Mouse (Mus musculus): ENCODE data around the gene Sftpa1. TPM values are rescaled to one million over a fixed set of nuclear protein-coding genes. Genes with fewer than 3 reads are reported as not detected.

Gene Sftpa1
- not detected in 2 replicates for polyA plus RNA-seq (2015; fragmentation: Nextera tagmentation; extraction: Ambion mirVana)

- H3K4me1 ChIP-seq: no peaks in the 10 kb centered on the region
- 80% methylated on average over 7 of the region's 7 CpGs for WGBS
- H3K9me3 ChIP-seq (replicated peaks): no peaks in the 10 kb centered on the region
These were observed at the start of gene Sftpa1 for GRCm38 (mm10) chr14:41131540-41131939. Gene Sftpa1 (plus strand): TSS chr14:41131782.

GRCm38 (mm10) chr14:41082408-41082807 is 49.2 kb upstream of the Sftpa1 start:
- 78% methylated on average over 2 of the region's 2 CpGs for WGBS
- H3K9ac ChIP-seq: no peak overlapping the region
- no peak for ATAC-seq (ENCODE audit: insufficient number of reproducible peaks, low FRiP score, low TSS enrichment, low read depth)
- no peak overlapping the region for H3K4me2 ChIP-seq (replicated peaks)
- H3K4me3 ChIP-seq (replicated peaks): no peak overlapping the region
- H3K27me3 ChIP-seq: no peaks in the 10 kb centered on the region
- no peak overlapping the region for H3K27ac ChIP-seq (replicated peaks)
- no peaks in the 10 kb centered on the region for H3K4me1 ChIP-seq
- no peaks in the 10 kb centered on the region for H3K36me3 ChIP-seq
- no peaks in the 10 kb centered on the region for H3K9me3 ChIP-seq (replicated peaks)

More at GRCm38 (mm10) chr14:41131540-41131939, at the start of gene Sftpa1:
- Histone ChIP-seq H3K27me3 (no peaks in the 10 kb centered on the region), H3K27ac (replicated peaks) (no peak within 1 kb of the TSS), H3K4me3 (replicated peaks) (no peak within 1 kb of the TSS), H3K9ac (no peak within 1 kb of the TSS), H3K36me3 (no peaks in the 10 kb centered on the region), H3K4me2 (replicated peaks) (no peak within 1 kb of the TSS)
- ATAC-seq (ENCODE audit: insufficient number of reproducible peaks, low FRiP score, low TSS enrichment, low read depth): no peak

- Histone ChIP-seq H3K4me2 (replicated peaks) (no peak overlapping the region), H3K27me3 (no peaks in the 10 kb centered on the region), H3K9me3 (replicated peaks) (no peaks in the 10 kb centered on the region), H3K9ac (no peak overlapping the region), H3K4me1 (no peaks in the 10 kb centered on the region), H3K36me3 (no peaks in the 10 kb centered on the region), H3K27ac (replicated peaks) (no peak overlapping the region), H3K4me3 (replicated peaks) (no peak overlapping the region)
- WGBS: 92% methylated on average over 1 of the region's 1 CpGs
- no peak for ATAC-seq (ENCODE audit: insufficient number of reproducible peaks, low FRiP score, low TSS enrichment, low read depth)
These were observed 44.1 kb upstream of the Sftpa1 start for GRCm38 (mm10) chr14:41087509-41087908.

GRCm38 (mm10) chr14:41090777-41091176 is 40.8 kb upstream of the Sftpa1 start:
- Histone ChIP-seq H3K9me3 (replicated peaks) (no peaks in the 10 kb centered on the region), H3K9ac (no peak overlapping the region), H3K4me1 (no peaks in the 10 kb centered on the region), H3K36me3 (no peaks in the 10 kb centered on the region), H3K4me3 (replicated peaks) (no peak overlapping the region), H3K4me2 (replicated peaks) (no peak overlapping the region), H3K27me3 (no peaks in the 10 kb centered on the region), H3K27ac (replicated peaks) (no peak overlapping the region)
- ATAC-seq (ENCODE audit: insufficient number of reproducible peaks, low FRiP score, low TSS enrichment, low read depth): no peak
- WGBS: 38% methylated on average over 8 of the region's 8 CpGs

- no peak for ATAC-seq (ENCODE audit: insufficient number of reproducible peaks, low FRiP score, low TSS enrichment, low read depth)
- Histone ChIP-seq H3K4me3 (replicated peaks) (no peak overlapping the region), H3K9me3 (replicated peaks) (no peaks in the 10 kb centered on the region), H3K27ac (replicated peaks) (no peak overlapping the region), H3K27me3 (no peaks in the 10 kb centered on the region), H3K9ac (no peak overlapping the region), H3K4me1 (no peaks in the 10 kb centered on the region), H3K4me2 (replicated peaks) (no peak overlapping the region), H3K36me3 (no peaks in the 10 kb centered on the region)
- 60% methylated on average over 1 of the region's 1 CpGs for WGBS
These were observed 37.5 kb upstream of the Sftpa1 start for GRCm38 (mm10) chr14:41094114-41094513.

GRCm38 (mm10) chr14:41096296-41096860 is 35.2 kb upstream of the Sftpa1 start:
- Histone ChIP-seq H3K27ac (replicated peaks) (no peak overlapping the region), H3K36me3 (no peaks in the 10 kb centered on the region), H3K4me2 (replicated peaks) (no peak overlapping the region), H3K9me3 (replicated peaks) (no peaks in the 10 kb centered on the region), H3K4me1 (no peaks in the 10 kb centered on the region), H3K9ac (no peak overlapping the region), H3K27me3 (no peaks in the 10 kb centered on the region), H3K4me3 (replicated peaks) (no peak overlapping the region)
- ATAC-seq (ENCODE audit: insufficient number of reproducible peaks, low FRiP score, low TSS enrichment, low read depth): no peak
- 82% methylated on average over 3 of the region's 3 CpGs for WGBS

GRCm38 (mm10) chr14:41098726-41099125 is 32.9 kb upstream of the Sftpa1 start:
- Histone ChIP-seq H3K9me3 (replicated peaks) (no peaks in the 10 kb centered on the region), H3K4me2 (replicated peaks) (no peak overlapping the region), H3K4me1 (no peaks in the 10 kb centered on the region), H3K27me3 (no peaks in the 10 kb centered on the region), H3K36me3 (no peaks in the 10 kb centered on the region), H3K27ac (replicated peaks) (no peak overlapping the region), H3K4me3 (replicated peaks) (no peak overlapping the region), H3K9ac (no peak overlapping the region)
- no peak for ATAC-seq (ENCODE audit: insufficient number of reproducible peaks, low FRiP score, low TSS enrichment, low read depth)
- 80% methylated on average over 1 of the region's 1 CpGs for WGBS

- no peak overlapping the region for H3K4me2 ChIP-seq (replicated peaks)
- no peaks in the 10 kb centered on the region for H3K36me3 ChIP-seq
- H3K4me1 ChIP-seq: no peaks in the 10 kb centered on the region
- H3K27me3 ChIP-seq: no peaks in the 10 kb centered on the region
- no peaks in the 10 kb centered on the region for H3K9me3 ChIP-seq (replicated peaks)
- no peak overlapping the region for H3K27ac ChIP-seq (replicated peaks)
- H3K4me3 ChIP-seq (replicated peaks): no peak overlapping the region
- 91% methylated on average over 3 of the region's 3 CpGs for WGBS
- no peak for ATAC-seq (ENCODE audit: insufficient number of reproducible peaks, low FRiP score, low TSS enrichment, low read depth)
- no peak overlapping the region for H3K9ac ChIP-seq
These were observed 30.9 kb upstream of the Sftpa1 start for GRCm38 (mm10) chr14:41100712-41101111.

- H3K27me3 ChIP-seq: no peaks in the 10 kb centered on the region
- H3K4me1 ChIP-seq: no peaks in the 10 kb centered on the region
- WGBS: 84% methylated on average over 5 of the region's 5 CpGs
- H3K4me2 ChIP-seq (replicated peaks): no peak overlapping the region
- H3K9ac ChIP-seq: no peak overlapping the region
- no peak overlapping the region for H3K4me3 ChIP-seq (replicated peaks)
- H3K36me3 ChIP-seq: no peaks in the 10 kb centered on the region
- H3K9me3 ChIP-seq (replicated peaks): no peaks in the 10 kb centered on the region
- no peak for ATAC-seq (ENCODE audit: insufficient number of reproducible peaks, low FRiP score, low TSS enrichment, low read depth)
- H3K27ac ChIP-seq (replicated peaks): no peak overlapping the region
These were observed 30.3 kb upstream of the Sftpa1 start for GRCm38 (mm10) chr14:41101242-41101641.

- Histone ChIP-seq H3K9me3 (replicated peaks) (no peaks in the 10 kb centered on the region), H3K27ac (replicated peaks) (no peak overlapping the region), H3K36me3 (no peaks in the 10 kb centered on the region), H3K4me1 (no peaks in the 10 kb centered on the region), H3K4me2 (replicated peaks) (no peak overlapping the region), H3K4me3 (replicated peaks) (no peak overlapping the region), H3K27me3 (no peaks in the 10 kb centered on the region), H3K9ac (no peak overlapping the region)
- no peak for ATAC-seq (ENCODE audit: insufficient number of reproducible peaks, low FRiP score, low TSS enrichment, low read depth)
- WGBS: 84% methylated on average over 2 of the region's 2 CpGs
These were observed 29.3 kb upstream of the Sftpa1 start for GRCm38 (mm10) chr14:41102269-41102668.

- no peak for ATAC-seq (ENCODE audit: insufficient number of reproducible peaks, low FRiP score, low TSS enrichment, low read depth)
- Histone ChIP-seq H3K27me3 (no peaks in the 10 kb centered on the region), H3K9ac (no peak within 1 kb of the TSS), H3K27ac (replicated peaks) (no peak within 1 kb of the TSS), H3K9me3 (replicated peaks) (no peaks in the 10 kb centered on the region), H3K4me3 (replicated peaks) (no peak within 1 kb of the TSS), H3K4me2 (replicated peaks) (no peak within 1 kb of the TSS), H3K4me1 (no peaks in the 10 kb centered on the region), H3K36me3 (no peaks in the 10 kb centered on the region)
- 71% methylated on average over 10 of the region's 10 CpGs for WGBS
These were observed 26.6 kb upstream of the Sftpa1 start, which contains the start of gene Mat1a for GRCm38 (mm10) chr14:41104853-41105444. Gene Mat1a (plus strand): TSS chr14:41105035.

Measured in embryonic facial prominence, embryonic 15.5 days (tissue).